ENCODE assay signal across 9 mouse cellular contexts in genomic region chr14:73234468-73235031, GRCm38 (mm10). TPM values are rescaled to one million over a fixed set of nuclear protein-coding genes. Genes with fewer than 3 reads are reported as not detected.
DNase-seq lines count a peak whose midpoint lies in the region; ATAC-seq and TF ChIP-seq lines count a peak whose summit lies in the region.
"Had no signal": no experiment of that assay in that cellular context is flagged by ENCODE, and none has a peak within 500 bp of the region (broad histone marks: within the 10 kb centered on the region; RNA-seq: fewer than 3 reads in every experiment).

No protein-coding gene starts in this region.

- WGBS in heart, adult 2 months, result 37% methylated on average over 2 of the region's 2 CpGs
- 21% methylated on average over 2 of the region's 2 CpGs for WGBS in hindbrain, embryonic 15.5 days

- no peak for DNase-seq in heart, adult 2 months
- DNase-seq in heart, postnatal 25 days (ENCODE audit: low spot score), result no peak
- no peak for DNase-seq in right cerebral cortex, adult 2 months (ENCODE audit: low spot score in 2 of 2)
- no peak for DNase-seq in spleen, adult 18-20 months
- no peak for DNase-seq in left cerebral cortex, adult 11 months (ENCODE audit: low spot score)

- peaks cover 15% of the 10 kb centered on the region for H3K4me1 ChIP-seq in heart, adult 2 months (ENCODE audit: control insufficient read depth, insufficient read depth, low read length)
- peaks cover 17% of the 10 kb centered on the region for H3K4me1 ChIP-seq in bone marrow macrophage, adult 2 months (ENCODE audit: control insufficient read depth, insufficient read depth, low read length)
- H3K4me1 ChIP-seq in hindbrain, embryonic 15.5 days (replicated peaks), result peaks cover 20% of the 10 kb centered on the region
- H3K4me1 ChIP-seq in megakaryocyte, embryonic 14.5 days, result peaks cover 57% of the 10 kb centered on the region

- intact Hi-C loops in heart, adult 2 months (cut with DNase I), result loop anchor here (5.0 kb wide), 2 partner anchors 57 to 68 kb away; no protein-coding TSS in a partner anchor
- intact Hi-C loops in heart, postnatal 25 days (cut with DNase I), result no loop called here

- no peak overlapping the region for H3K9ac ChIP-seq in heart, adult 2 months (ENCODE audit: low read depth, low read length)
- H3K9ac ChIP-seq in hindbrain, embryonic 15.5 days, result no peak overlapping the region

- H3K27ac ChIP-seq in heart, adult 2 months, result peak overlapping the region; percentile 60
- H3K27ac ChIP-seq in bone marrow macrophage, adult 2 months (ENCODE audit: insufficient read depth, low read depth, low read length), result peak overlapping the region; percentile 69
- peak overlapping the region; percentile 48; the same call in 1 of the 2 replicates for H3K27ac ChIP-seq in hindbrain, embryonic 15.5 days (replicated peaks)

- TF ChIP-seq POLR2A in heart, adult 2 months (IDR thresholded peaks at IDR 0.05; ENCODE audit: insufficient read depth, low read depth, low read length), result 0 out of 2 replicates have a peak, but pooled peaks have one; percentile 19
- TF ChIP-seq POLR2A in bone marrow macrophage, adult 2 months (IDR thresholded peaks at IDR 0.05; ENCODE audit: borderline replicate concordance, low read depth, low read length), result no peak

- no peaks in the 10 kb centered on the region for H3K79me2 ChIP-seq in heart, adult 2 months (replicated peaks; ENCODE audit: control insufficient read depth, insufficient read depth, low read length)

- TF ChIP-seq EP300 in heart, adult 2 months (IDR thresholded peaks at IDR 0.05; ENCODE audit: insufficient read depth, low read depth, low read length), result no peak

- no peaks in the 10 kb centered on the region for H3K9me3 ChIP-seq in hindbrain, embryonic 15.5 days
- H3K9me3 ChIP-seq in megakaryocyte, embryonic 14.5 days, result no peaks in the 10 kb centered on the region
- H3K9me3 ChIP-seq: G1E had no signal

- peaks cover 9% of the 10 kb centered on the region for H3K36me3 ChIP-seq in heart, adult 2 months (ENCODE audit: control insufficient read depth, insufficient read depth, low read length)
- no peaks in the 10 kb centered on the region for H3K36me3 ChIP-seq in hindbrain, embryonic 15.5 days
- peaks cover 59% of the 10 kb centered on the region for H3K36me3 ChIP-seq in megakaryocyte, embryonic 14.5 days (replicated peaks; ENCODE audit: low read length)

- no peak for TF ChIP-seq CTCF in heart, adult 2 months (IDR thresholded peaks at IDR 0.05)
- TF ChIP-seq CTCF in bone marrow macrophage, adult 2 months (IDR thresholded peaks at IDR 0.05; ENCODE audit: low read depth, low read length), result no peak

- no peak; the same call in 1 of the 2 replicates for ATAC-seq in hindbrain, embryonic 15.5 days (ENCODE audit: low FRiP score, low read depth)

- H3K4me3 ChIP-seq in heart, adult 2 months, result no peak overlapping the region
- H3K4me3 ChIP-seq in bone marrow macrophage, adult 2 months (ENCODE audit: insufficient read depth, low read length), result no peak overlapping the region
- no peak overlapping the region for H3K4me3 ChIP-seq in hindbrain, embryonic 15.5 days
- peak overlapping the region; percentile 14 for H3K4me3 ChIP-seq in megakaryocyte, embryonic 14.5 days (replicated peaks)

- no peak overlapping the region for H3K4me2 ChIP-seq in hindbrain, embryonic 15.5 days

- no peaks in the 10 kb centered on the region for H3K27me3 ChIP-seq in heart, adult 2 months (ENCODE audit: control insufficient read depth, insufficient read depth, low read length)
- H3K27me3 ChIP-seq in hindbrain, embryonic 15.5 days, result no peaks in the 10 kb centered on the region
- H3K27me3 ChIP-seq in megakaryocyte, embryonic 14.5 days (replicated peaks), result no peaks in the 10 kb centered on the region

RNA-seq across cellular contexts. Expression of gene Lpar6, which starts 3.1 kb away (rescaled TPM):
- 1 to 10 TPM; 1.5 to 2.3 TPM for total RNA-seq in heart, adult 2 months (2021)
- polyA plus RNA-seq in heart, adult 2 months (2012; rRNA removed), result 2.3 and 5.2 TPM in 2 replicates
- 1 to 10 TPM; 3.3 to 3.8 TPM for total RNA-seq in heart, postnatal 25 days (2021)
- polyA plus RNA-seq in bone marrow macrophage, adult 2 months (2012; ENCODE audit: insufficient read depth, insufficient read length, missing spikeins), result 67.6 and 70.8 TPM in 2 replicates
- 4.3 and 5.2 TPM in 2 replicates for polyA plus RNA-seq in hindbrain, embryonic 15.5 days (2015; fragmentation: Nextera tagmentation; extraction: Ambion mirVana)
- 0.41 TPM in 1 of 2 replicates, not detected in the other for polyA plus RNA-seq in megakaryocyte, embryonic 14.5 days (2012; ENCODE audit: insufficient read depth, low replicate concordance)

Comparison
In these comparisons a context has a peak if more than half of its experiments do, and no peak if none do; other contexts are left out.
1. RNA of gene Lpar6, which starts 3.1 kb away (polyA plus RNA-seq): 67.6 to 70.8 TPM in bone marrow macrophage, adult 2 months; 4.3 to 5.2 TPM in hindbrain, embryonic 15.5 days, 2.3 to 5.2 TPM in heart, adult 2 months and 0.41 TPM in megakaryocyte, embryonic 14.5 days; every median in the first group is over 10 times any median in the second.
2. Peak in every context shown above with its lines, with median percentiles within 50 percentile points of each other: H3K27ac ChIP-seq.